Mouse (Mus musculus) left cerebral cortex, postnatal 14 days (tissue): ENCODE results near the gene Tuft1. TPM values are rescaled to one million over a fixed set of nuclear protein-coding genes. Genes with fewer than 3 reads are reported as not detected.
A peak's percentile ranks its signal among the peaks of the same experiment; 100 is the strongest.
"Not testable (repeated sequence)": the region's sequence is repeated elsewhere in the genome, so short reads cannot be mapped to it uniquely, and the experiment has no call there.

ENCODE experiments used
- DNase-seq, 2 experiments: peaks; one replicate each; pipeline ENCODE4 v3.0.0; 2021 to 2022; ENCODE audit warnings: low spot score in 2 of 2, mixed read lengths in 1 of 2
- intact Hi-C: fragments of 180-260 bp; cut with DNase I; formaldehyde crosslinking; loops from one replicate; pipeline ENCODE4 v1.15.1; 2025
- long read RNA-seq, 2 experiments: library from polyadenylated mRNA; stranded (forward); transcript quantifications; one replicate each; pipeline ENCODE4 v2.0.0; 2021
- total RNA-seq, 2 experiments: library from RNA; stranded (reverse); gene quantifications; 2 replicates each; pipeline ENCODE4 v1.2.3; 2021

The Tuft1 gene
- total RNA-seq: 1 to 10 TPM; 1.4 to 2.0 TPM
- long read RNA-seq, experiment 1, partial matches to known transcripts: 0 of 3 reads
- long read RNA-seq, experiment 1, other reads (novel, unspliced or antisense): 0 of 3 reads
- long read RNA-seq, experiment 2, partial matches to known transcripts: 0 of 1 reads
- long read RNA-seq, experiment 2, other reads (novel, unspliced or antisense): 1 of 1 reads

GRCm38 (mm10) chr3:94658740-94659095, at the start of gene Tuft1:
Gene Tuft1, minus strand, starts transcription at chr3:94658872.
- intact Hi-C loops: not testable (repeated sequence)
- peak; percentile 12 to 47 for DNase-seq

- peak; percentile 28 to 46 for DNase-seq
- intact Hi-C loops: not testable (repeated sequence)
Observed at GRCm38 (mm10) chr3:94703364-94703763, 44.7 kb upstream of the Tuft1 start.

- intact Hi-C loops: no loop called here
- DNase-seq: no peak
Observed at GRCm38 (mm10) chr3:94702856-94703255, 44.2 kb upstream of the Tuft1 start.

GRCm38 (mm10) chr3:94702163-94702810, 43.6 kb upstream of the Tuft1 start:
- DNase-seq, intact Hi-C loops: not testable (repeated sequence)

GRCm38 (mm10) chr3:94696257-94696656, 37.6 kb upstream of the Tuft1 start:
- intact Hi-C loops, DNase-seq: not testable (repeated sequence)

- intact Hi-C loops, DNase-seq: not testable (repeated sequence)
Observed at GRCm38 (mm10) chr3:94695591-94695990, 36.9 kb upstream of the Tuft1 start.

- intact Hi-C loops, DNase-seq: not testable (repeated sequence)
Observed at GRCm38 (mm10) chr3:94693874-94694273, 35.2 kb upstream of the Tuft1 start.

GRCm38 (mm10) chr3:94693329-94693825, 34.7 kb upstream of the Tuft1 start, which contains the start of gene Selenbp2:
Gene Selenbp2, plus strand, starts transcription at chr3:94693556.
- intact Hi-C loops: no loop called here
- no peak for DNase-seq

- intact Hi-C loops, DNase-seq: not testable (repeated sequence)
Observed at GRCm38 (mm10) chr3:94691694-94692093, 33.0 kb upstream of the Tuft1 start.

- intact Hi-C loops: no loop called here
- no peak for DNase-seq
Observed at GRCm38 (mm10) chr3:94690616-94691247, 32.1 kb upstream of the Tuft1 start.

GRCm38 (mm10) chr3:94690162-94690561, 31.5 kb upstream of the Tuft1 start:
- DNase-seq: not testable (repeated sequence)

GRCm38 (mm10) chr3:94689195-94689594, 30.5 kb upstream of the Tuft1 start:
- DNase-seq, intact Hi-C loops: not testable (repeated sequence)

More at GRCm38 (mm10) chr3:94690162-94690561, 31.5 kb upstream of the Tuft1 start:
- intact Hi-C loops: not testable (repeated sequence)

- DNase-seq, intact Hi-C loops: not testable (repeated sequence)
Observed at GRCm38 (mm10) chr3:94688698-94689097, 30.0 kb upstream of the Tuft1 start.

GRCm38 (mm10) chr3:94685989-94686772, 27.5 kb upstream of the Tuft1 start:
- DNase-seq, intact Hi-C loops: not testable (repeated sequence)

GRCm38 (mm10) chr3:94683646-94684045, 25.0 kb upstream of the Tuft1 start:
- intact Hi-C loops: no loop called here
- DNase-seq: no peak

- intact Hi-C loops: no loop called here
- no peak for DNase-seq
Observed at GRCm38 (mm10) chr3:94680783-94681182, 22.1 kb upstream of the Tuft1 start.

GRCm38 (mm10) chr3:94680032-94680431, 21.4 kb upstream of the Tuft1 start:
- intact Hi-C loops, DNase-seq: not testable (repeated sequence)

- no peak for DNase-seq
- intact Hi-C loops: no loop called here
Observed at GRCm38 (mm10) chr3:94679351-94679841, 20.7 kb upstream of the Tuft1 start.

GRCm38 (mm10) chr3:94675101-94675500, 16.4 kb upstream of the Tuft1 start:
- DNase-seq, intact Hi-C loops: not testable (repeated sequence)
